Mouse (Mus musculus): ENCODE measurements at regions not wholly inside any gene's neighbourhood (a gene's known extent, or its start where the extent isn't known, plus 50 kb on each side); places are given as distances from the start of the nearest gene placed in this dataset.

DNA sequence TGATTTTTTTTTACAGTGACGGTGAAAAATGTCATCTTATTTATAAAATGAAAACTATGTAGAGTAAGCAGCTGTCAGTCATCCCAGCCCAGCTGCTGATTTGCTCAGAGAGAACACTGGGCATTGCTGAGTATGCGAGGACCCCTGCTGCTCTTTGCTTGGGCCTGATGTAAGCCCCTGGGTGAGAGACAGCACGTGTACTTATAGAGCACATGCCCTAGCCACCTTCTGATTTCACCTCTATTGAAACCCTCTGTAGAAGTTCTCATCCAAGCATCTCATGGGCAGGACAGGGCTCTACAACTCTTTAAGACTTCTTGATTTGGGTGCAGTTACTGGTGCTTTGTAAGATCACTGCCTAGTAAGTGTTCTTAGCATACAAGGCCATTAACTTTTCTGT, 182.2 kb downstream of the Rab11fip2 start:
- TF ChIP-seq TCF12 (IDR thresholded peaks at IDR 0.05; ENCODE audit: low read depth, low read length) (no peak), IRF4 (IDR thresholded peaks at IDR 0.05; ENCODE audit: low read depth, low read length) (no peak), CTCF (conservative IDR thresholded peaks at IDR 0.05 in 1 of 2, IDR thresholded peaks at IDR 0.05 in 1 of 2; ENCODE audit: low read depth in 2 of 2, low read length in 2 of 2) (no peak), MEF2A (IDR thresholded peaks at IDR 0.05; ENCODE audit: borderline replicate concordance, low read depth, low read length) (no peak), EP300 (IDR thresholded peaks at IDR 0.05; ENCODE audit: low read length) (no peak), ZNF384 (IDR thresholded peaks at IDR 0.05; ENCODE audit: low read depth, low read length) (no peak), HCFC1 (IDR thresholded peaks at IDR 0.05; ENCODE audit: low read depth, low read length) (no peak), MAX (IDR thresholded peaks at IDR 0.05; ENCODE audit: low read length) (no peak), USF2 (conservative IDR thresholded peaks at IDR 0.05; ENCODE audit: low read depth, low read length) (no peak), MAFK (IDR thresholded peaks at IDR 0.05; ENCODE audit: insufficient replicate concordance, low read length) (no peak), CHD2 (IDR thresholded peaks at IDR 0.05; ENCODE audit: low read length) (no peak), UBTF (IDR thresholded peaks at IDR 0.05; ENCODE audit: low read depth, low read length) (no peak), ZC3H11A (IDR thresholded peaks at IDR 0.05; ENCODE audit: low read depth, low read length) (no peak), POLR2A (IDR thresholded peaks at IDR 0.05; ENCODE audit: low read depth, low read length) (no peak)
